Mouse (Mus musculus) bone marrow macrophage, adult 2 months (primary cell): ENCODE measurements at regions not wholly inside any gene's neighbourhood (a gene's known extent, or its start where the extent isn't known, plus 50 kb on each side); places are given as distances from the start of the nearest gene placed in this dataset.

Experiments
- CTCF ChIP-seq: IDR thresholded peaks from 2 replicates; pipeline ENCODE4 v1.5.1; 2012; ENCODE audit warnings: low read depth, mild to moderate bottlenecking, low read length, moderate library complexity
- POLR2A ChIP-seq: IDR thresholded peaks from 2 replicates; pipeline ENCODE4 v1.6.1; 2012; ENCODE audit warnings: mild to moderate bottlenecking, low read depth, low read length, borderline replicate concordance

- TF ChIP-seq POLR2A (no peak), CTCF (no peak)
Observed at GRCm38 (mm10) chr14:67127118-67127517, 1118.1 kb upstream of the Gulo start.
